ENCODE assay signal across 7 mouse cellular contexts in the genomic region with DNA sequence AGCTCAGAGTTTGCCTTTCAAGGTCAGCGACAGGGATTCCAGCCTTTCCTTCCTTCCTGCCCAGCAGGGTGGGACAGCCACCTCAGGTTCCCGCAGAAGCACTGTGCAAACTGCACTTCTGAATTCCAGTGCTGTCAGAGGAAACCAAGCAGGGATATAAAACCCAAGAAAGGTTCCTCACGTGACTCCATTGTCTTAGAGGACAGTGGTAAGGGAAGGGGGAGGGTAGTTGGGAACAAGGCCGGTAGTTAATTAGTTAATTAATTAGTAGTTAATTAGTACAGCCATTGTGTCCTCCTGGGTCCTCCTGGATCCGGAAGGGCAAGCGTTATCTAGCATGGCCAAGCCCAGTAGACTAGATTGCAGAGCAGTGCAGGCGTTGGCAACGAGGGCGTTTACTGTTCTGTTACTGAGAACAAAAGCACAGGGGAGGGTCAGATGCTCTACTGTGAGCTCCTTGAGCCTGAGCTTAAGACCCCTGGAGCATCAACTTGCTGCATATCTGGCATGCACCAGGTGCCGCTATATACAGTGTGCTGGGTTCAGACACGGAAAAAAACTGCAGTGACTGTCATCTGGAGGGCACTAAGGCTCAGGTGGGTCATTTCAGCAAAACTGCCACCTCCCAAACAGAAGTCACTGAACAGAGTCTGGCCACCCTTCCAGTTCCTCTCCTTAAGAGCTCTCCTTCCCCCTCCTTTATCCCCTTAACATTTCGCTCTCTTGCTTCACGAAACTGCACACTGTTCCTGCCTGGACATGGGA.
A peak's percentile ranks its signal among the peaks of the same experiment; 100 is the strongest.
DNase-seq lines count a peak whose midpoint lies in the region; ATAC-seq lines count a peak whose summit lies in the region.

No protein-coding gene starts in this region.

- no peak overlapping the region for H3K4me3 ChIP-seq in intestine, embryonic 16.5 days (ENCODE audit: low read length)

- WGBS in intestine, embryonic 16.5 days = 37% methylated on average over 13 of the region's 13 CpGs

- peak overlapping the region; percentile 62 for H3K27ac ChIP-seq in intestine, embryonic 16.5 days (ENCODE audit: low read length)

- no peak overlapping the region for H3K9ac ChIP-seq in intestine, embryonic 16.5 days (ENCODE audit: low read depth, low read length)

- H3K4me2 ChIP-seq in intestine, embryonic 16.5 days (ENCODE audit: low read depth, low read length) = peak overlapping the region; percentile 32

- no peaks in the 10 kb centered on the region for H3K9me3 ChIP-seq in intestine, embryonic 16.5 days (ENCODE audit: control insufficient read depth, low read length)

- no peaks in the 10 kb centered on the region for H3K27me3 ChIP-seq in intestine, embryonic 16.5 days (replicated peaks; ENCODE audit: control insufficient read depth, insufficient read depth, low read length)

- H3K36me3 ChIP-seq in intestine, embryonic 16.5 days (ENCODE audit: control insufficient read depth, insufficient read depth, low read length) = no peaks in the 10 kb centered on the region

- ATAC-seq in intestine, embryonic 16.5 days = peak; percentile 89

- peak; percentile 95 for DNase-seq in R1 (ENCODE audit: low read depth, low spot score)
- DNase-seq in embryo, embryonic 10.5 days (ENCODE audit: low spot score) = peak; percentile 25
- DNase-seq in lung, postnatal 36 days = peak; percentile 10
- no peak for DNase-seq in adrenal gland, postnatal 14 days
- DNase-seq in cerebellum, postnatal 10 days = no peak
- no peak for DNase-seq in cerebellum, postnatal 36 days

- peaks cover 20% of the 10 kb centered on the region for H3K4me1 ChIP-seq in intestine, embryonic 16.5 days (ENCODE audit: control insufficient read depth, insufficient read depth, low read length)

Comparison
In these comparisons a context has a peak if more than half of its experiments do, and no peak if none do; other contexts are left out.
1. DNase-seq: peak in R1 (single experiment), embryo, embryonic 10.5 days (single experiment) and lung, postnatal 36 days (single experiment); none in adrenal gland, postnatal 14 days (single experiment), cerebellum, postnatal 10 days (0 of 2) and cerebellum, postnatal 36 days (0 of 2).